Mouse (Mus musculus) testis, postnatal 14 days (tissue): ENCODE results near the gene Nckap1l.
"Not testable (repeated sequence)": the region's sequence is repeated elsewhere in the genome, so short reads cannot be mapped to it uniquely, and the experiment has no call there.

ENCODE experiments used
- DNase-seq: peaks from one replicate; pipeline ENCODE4 v3.0.0; 2021; ENCODE audit warnings: low spot score

The Nckap1l gene

GRCm38 (mm10) chr15:103453551-103454218 lies at the start of gene Nckap1l:
TSS of gene Nckap1l (plus strand) at chr15:103453794.
- peak; percentile 10 for DNase-seq

DNA sequence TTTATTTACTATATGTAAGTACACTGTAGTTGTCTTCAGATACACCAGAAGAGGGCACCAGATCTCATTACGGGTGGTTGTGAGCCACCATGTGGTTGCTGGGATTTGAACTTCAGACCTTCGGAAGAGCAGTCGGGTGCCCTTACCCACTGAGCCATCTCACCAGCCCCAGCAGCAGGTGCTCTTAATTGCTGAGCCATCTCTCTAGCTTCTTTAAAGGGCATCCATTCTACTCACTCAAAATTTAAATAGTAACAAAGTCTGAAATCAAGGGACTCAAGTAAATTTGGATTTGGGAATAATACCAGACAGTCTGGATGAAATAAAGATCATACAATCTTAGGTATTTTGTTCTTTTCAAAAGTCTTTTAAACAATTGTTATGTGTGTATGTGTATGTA lies 48.0 kb upstream of the Nckap1l start:
- not testable (repeated sequence) for DNase-seq

- DNase-seq, result no peak
Measured at GRCm38 (mm10) chr15:103427017-103427416, 26.6 kb upstream of the Nckap1l start.

GRCm38 (mm10) chr15:103430241-103430640 lies 23.4 kb upstream of the Nckap1l start, which contains the start of gene Gtsf1:
TSS of gene Gtsf1 (minus strand) at chr15:103430470.
- peak; percentile 75 for DNase-seq

DNA sequence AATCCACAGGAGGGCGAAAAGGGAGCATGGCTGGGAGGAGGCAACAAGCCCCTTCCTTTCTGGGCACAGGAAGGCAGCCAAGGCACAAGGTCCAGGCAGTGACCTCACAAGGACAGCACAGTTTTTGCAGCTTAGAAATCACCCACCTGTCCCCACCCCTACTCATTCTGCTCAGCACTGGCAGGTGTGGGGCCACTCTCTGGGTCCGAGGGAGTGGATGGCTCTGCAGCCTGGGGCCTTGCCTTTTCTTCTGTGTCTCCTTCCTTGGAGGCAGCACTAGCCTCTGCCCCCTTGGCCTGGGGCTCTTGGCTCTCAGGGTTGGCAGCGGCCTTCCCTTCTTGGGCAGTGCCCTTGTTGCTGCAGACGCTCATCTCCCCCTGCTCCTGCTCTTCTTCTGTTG lies 7.6 kb upstream of the Nckap1l start:
- DNase-seq, result peak; percentile 71

GRCm38 (mm10) chr15:103448369-103448768 lies 5.2 kb upstream of the Nckap1l start, which contains the start of gene Gtsf2:
TSS of gene Gtsf2 (minus strand) at chr15:103448469.
- DNase-seq, result no peak

GRCm38 (mm10) chr15:103454449-103454848 lies 855 bp downstream of the Nckap1l start:
- DNase-seq, result no peak

DNA sequence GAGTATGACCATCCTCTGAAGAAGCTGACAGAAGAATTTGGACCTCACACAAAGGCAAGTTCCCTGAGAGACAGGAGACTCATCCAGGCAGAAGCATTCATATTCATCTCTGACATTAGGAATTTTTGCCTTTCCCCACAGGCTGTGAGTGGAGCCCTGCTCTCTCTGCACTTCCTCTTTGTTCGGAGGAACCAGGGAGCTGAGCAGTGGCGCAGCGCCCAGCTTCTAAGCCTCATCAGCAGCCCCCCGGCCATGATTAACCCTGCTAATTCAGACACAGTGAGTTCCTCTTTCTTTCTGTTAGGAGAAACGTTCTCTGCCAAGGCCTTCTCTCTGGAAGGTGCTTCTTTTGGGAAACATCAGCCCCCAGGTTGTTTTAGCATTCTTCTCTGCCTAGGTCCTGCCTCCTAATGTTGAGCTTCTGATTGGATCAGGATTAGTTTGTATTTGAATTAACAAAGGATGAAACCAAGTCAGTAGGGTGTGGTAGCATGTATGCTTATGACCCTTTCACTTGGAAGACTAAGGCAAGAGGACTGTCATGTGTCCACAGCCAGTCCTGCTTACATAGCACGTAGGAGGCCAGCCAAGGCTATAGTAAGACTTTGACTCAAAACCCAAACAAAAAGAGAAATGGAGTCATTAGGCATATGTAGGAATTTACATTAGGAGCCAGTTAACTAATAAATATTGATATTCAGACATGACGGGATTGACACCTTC lies 9.1 kb downstream of the Nckap1l start:
- no peak for DNase-seq

GRCm38 (mm10) chr15:103471488-103472194 lies 18.0 kb downstream of the Nckap1l start:
- no peak for DNase-seq

GRCm38 (mm10) chr15:103472265-103472664 lies 18.7 kb downstream of the Nckap1l start:
- no peak for DNase-seq

- DNase-seq, result no peak
Measured at GRCm38 (mm10) chr15:103473182-103473581, 19.6 kb downstream of the Nckap1l start.

DNA sequence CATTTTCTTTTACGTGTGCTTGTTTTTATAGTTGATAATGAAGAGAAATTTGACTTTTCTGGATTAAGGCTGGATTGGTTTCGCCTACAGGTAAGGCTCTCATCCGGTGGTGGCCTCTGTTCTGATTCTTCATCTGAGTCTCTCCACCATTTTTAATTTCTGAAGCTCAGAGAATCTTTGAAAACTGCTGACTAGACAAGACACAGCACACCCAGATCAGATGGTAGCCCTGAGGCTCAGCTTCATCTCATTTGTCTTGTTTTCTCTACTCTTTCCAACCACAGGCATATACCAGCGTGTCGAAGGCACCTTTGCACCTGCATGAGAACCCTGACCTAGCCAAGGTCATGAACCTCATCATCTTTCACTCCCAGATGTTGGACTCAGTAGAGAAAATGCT lies 20.2 kb downstream of the Nckap1l start:
- DNase-seq, result no peak

DNA sequence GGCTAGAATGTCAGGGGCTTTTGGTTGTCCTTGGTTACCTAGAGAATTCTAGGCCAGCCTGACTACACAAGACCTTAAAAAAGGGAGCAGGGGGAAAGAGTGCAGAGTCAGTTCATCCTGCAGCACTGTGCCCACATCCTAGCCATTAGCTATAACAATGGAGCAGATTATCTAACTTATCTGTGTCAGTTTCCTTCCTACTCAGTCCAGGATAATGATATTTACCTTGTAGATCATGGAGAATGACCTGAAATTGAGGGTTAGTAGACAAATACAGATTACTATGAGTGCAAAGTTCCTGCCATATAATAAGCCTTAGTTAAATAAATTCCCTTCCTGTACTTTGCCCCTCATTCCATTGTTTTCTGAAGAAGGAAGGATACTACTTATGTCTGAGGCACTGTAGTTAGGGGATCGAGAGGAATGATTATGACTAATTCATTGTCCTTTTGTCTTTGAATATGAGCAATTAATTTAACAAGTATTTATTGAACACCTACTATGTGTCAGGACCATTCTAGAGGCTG lies 25.5 kb downstream of the Nckap1l start:
- DNase-seq, result no peak

DNA sequence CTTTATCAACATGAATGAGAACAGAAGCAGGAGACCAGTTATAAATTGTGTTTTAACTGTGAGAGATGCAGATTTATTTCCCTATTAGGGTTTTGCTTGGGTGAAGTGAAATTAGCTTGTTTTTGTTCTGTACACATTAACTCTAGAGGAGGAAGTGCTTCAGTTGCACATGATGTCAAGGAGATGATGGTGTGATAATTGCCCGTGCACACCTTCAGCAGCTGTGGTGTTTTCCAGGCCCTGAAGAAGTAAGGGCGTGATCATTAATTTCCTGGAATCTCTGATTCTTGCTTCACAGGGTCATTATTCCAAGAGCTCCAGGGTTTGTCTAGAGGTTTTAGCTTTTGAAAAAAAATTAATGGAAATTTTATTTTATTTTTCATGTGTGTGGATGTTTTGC lies 26.5 kb downstream of the Nckap1l start:
- DNase-seq, result no peak

DNA sequence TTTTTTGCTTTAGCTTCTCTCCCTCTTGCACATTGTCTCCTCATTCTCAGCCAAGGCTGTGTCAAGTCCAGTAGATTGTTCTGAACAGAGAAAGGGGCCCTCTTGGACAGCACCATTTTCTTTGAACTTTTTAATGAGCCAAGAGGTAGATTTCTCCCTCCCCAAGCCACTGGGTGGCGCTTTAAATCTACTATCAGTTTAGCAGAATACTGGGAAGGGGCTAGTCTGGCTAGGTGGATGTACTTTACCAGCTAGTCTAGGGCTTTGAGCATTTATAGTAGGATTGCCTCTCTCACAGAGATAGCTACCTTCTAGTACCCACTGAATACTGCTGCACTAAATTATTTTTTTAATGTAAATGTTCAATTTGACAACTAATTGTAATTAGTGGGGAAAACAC lies 28.9 kb downstream of the Nckap1l start:
- no peak for DNase-seq

DNA sequence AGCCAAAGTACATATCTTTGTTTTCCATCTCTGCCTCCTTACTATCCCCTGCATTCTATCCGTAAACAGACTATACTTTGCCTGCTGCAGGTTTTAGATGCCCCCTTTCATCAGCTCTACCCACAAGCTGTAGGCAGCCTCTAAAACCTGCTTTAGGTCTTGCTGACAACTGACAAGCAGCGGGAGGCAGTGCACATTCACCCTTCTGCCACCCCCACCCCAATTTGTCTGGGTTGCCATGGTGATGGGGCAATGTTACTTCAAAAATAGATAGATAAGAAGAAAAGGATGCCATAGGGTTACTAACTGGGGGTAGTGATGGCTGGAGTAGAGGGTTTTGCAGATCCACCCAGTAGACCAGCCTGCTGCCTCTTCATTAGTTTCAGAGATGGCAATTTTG lies 30.9 kb downstream of the Nckap1l start:
- DNase-seq, result no peak

- DNase-seq, result no peak
Measured at GRCm38 (mm10) chr15:103485106-103485505, 31.5 kb downstream of the Nckap1l start.

- DNase-seq, result no peak
Measured at GRCm38 (mm10) chr15:103486658-103487057, 33.1 kb downstream of the Nckap1l start.

GRCm38 (mm10) chr15:103488336-103488735 lies 34.7 kb downstream of the Nckap1l start:
- DNase-seq, result no peak

DNA sequence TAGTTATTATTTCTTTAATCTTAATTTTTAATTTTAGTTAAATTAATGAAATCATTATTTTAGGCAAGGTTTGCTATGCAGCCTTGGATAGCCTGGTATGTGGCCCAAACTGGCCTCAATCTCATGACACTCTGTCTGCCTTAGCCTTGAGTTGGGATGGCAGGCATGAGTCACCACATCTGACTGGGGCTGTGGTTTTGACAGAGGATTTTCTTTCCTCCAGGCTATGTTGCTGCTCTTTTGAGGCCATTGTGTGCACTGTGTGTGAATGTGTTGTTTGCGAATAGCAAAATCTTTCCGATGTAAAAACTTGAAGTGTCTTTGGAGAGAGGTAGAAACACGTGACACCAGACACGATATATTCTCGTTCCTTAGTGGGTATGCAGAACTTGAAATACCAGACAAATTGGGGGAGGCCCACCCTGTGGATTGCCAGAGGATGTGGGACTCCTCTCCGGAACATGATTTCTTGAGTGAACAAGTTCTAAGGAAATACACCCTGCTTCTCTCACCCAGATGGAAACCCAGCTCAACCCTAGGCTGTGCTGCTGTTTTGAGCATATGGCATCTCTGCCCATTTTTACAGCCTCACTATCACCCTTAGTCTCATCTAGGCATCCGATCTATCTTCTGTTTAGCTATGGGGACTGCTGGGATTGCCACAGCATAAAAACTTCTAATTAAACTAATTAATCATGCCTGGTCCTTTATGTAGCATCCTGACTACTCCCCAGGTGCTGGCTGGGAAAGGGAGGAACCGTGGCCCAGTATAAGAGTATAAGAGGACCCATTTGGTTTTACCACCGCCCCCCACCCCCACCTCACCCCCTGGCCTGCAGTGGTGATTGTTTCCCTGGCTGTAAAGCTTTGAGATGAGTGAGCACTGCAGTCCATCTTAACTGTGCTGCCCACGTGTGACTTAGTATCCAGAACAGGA lies 42.9 kb downstream of the Nckap1l start:
- DNase-seq, result no peak

DNA sequence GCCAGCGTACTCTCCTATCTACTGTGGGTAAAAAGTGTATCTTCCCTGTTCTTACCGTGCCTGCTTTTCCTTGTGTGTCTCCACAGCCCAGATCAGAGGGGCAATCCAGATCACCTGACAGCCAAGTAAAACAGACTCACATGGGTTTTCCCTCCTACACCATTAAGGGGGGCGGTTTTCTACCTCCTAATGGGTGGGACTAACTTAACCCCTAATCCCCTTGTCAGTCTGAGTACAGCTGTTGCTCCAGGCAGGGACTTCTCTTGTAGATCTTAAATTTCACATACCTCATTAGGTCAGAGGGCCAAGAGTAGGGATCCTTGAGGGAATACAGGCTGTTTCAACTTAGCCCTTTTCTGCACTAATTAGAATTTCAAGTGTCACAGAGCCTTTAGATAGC lies 44.6 kb downstream of the Nckap1l start:
- no peak for DNase-seq

- no peak for DNase-seq
Measured at GRCm38 (mm10) chr15:103500723-103501122, 47.1 kb downstream of the Nckap1l start.
